Mouse (Mus musculus) cortical plate, adult 2 months (tissue): ENCODE results near the gene Cbr1.

ENCODE experiments used
- CTCF ChIP-seq: fragments of 200-500 bp; IDR thresholded peaks from 2 replicates; pipeline ENCODE4 v1.5.1; 2011; ENCODE audit warnings: mild to moderate bottlenecking, control low read depth, low read length; ENCODE audit not compliant: insufficient read depth; ENCODE audit errors: extremely low read depth
- POLR2A ChIP-seq: fragments of 200-500 bp; IDR thresholded peaks from 2 replicates; pipeline ENCODE4 v1.6.1; 2011; ENCODE audit warnings: mild to moderate bottlenecking, low read length, control low read depth; ENCODE audit not compliant: insufficient read depth; ENCODE audit errors: extremely low read depth

- no peak for TF ChIP-seq POLR2A
- no peak for TF ChIP-seq CTCF
Observed at GRCm38 (mm10) chr16:93648441-93649183, 43.0 kb downstream of the Cbr1 start.
